9 mouse cellular contexts compared by ENCODE assay signal in genomic region chr12:111894082-111894481, GRCm38 (mm10). TPM values are rescaled to one million over a fixed set of nuclear protein-coding genes. Genes with fewer than 3 reads are reported as not detected.
DNase-seq lines count a peak whose midpoint lies in the region; ATAC-seq and TF ChIP-seq lines count a peak whose summit lies in the region.
"Had no signal": no experiment of that assay in that cellular context is flagged by ENCODE, and none has a peak within 500 bp of the region (broad histone marks: within the 10 kb centered on the region; RNA-seq: fewer than 3 reads in every experiment).

No protein-coding gene starts in this region.

- H3K4me3 ChIP-seq in hindbrain, embryonic 15.5 days, result no peak overlapping the region
- no peak overlapping the region for H3K4me3 ChIP-seq in hindbrain, embryonic 11.5 days (ENCODE audit: low read depth, low read length)
- H3K4me3 ChIP-seq in heart, postnatal 0 days (ENCODE audit: low read depth, low read length), result no peak overlapping the region
- H3K4me3 ChIP-seq: limb, embryonic 15.5 days had no signal

- H3K9ac ChIP-seq in hindbrain, embryonic 15.5 days, result no peak overlapping the region
- no peak overlapping the region for H3K9ac ChIP-seq in hindbrain, embryonic 11.5 days (ENCODE audit: low read depth, low read length)
- H3K9ac ChIP-seq in heart, postnatal 0 days (replicated peaks; ENCODE audit: low read depth, low read length), result no peak overlapping the region
- H3K9ac ChIP-seq: limb, embryonic 15.5 days had no signal

- intact Hi-C loops in left cerebral cortex, postnatal 14 days (cut with DNase I), result no loop called here

- H3K27me3 ChIP-seq in hindbrain, embryonic 15.5 days, result no peaks in the 10 kb centered on the region
- H3K27me3 ChIP-seq in hindbrain, embryonic 11.5 days (ENCODE audit: control insufficient read depth, insufficient read depth, low read length), result no peaks in the 10 kb centered on the region
- H3K27me3 ChIP-seq in heart, postnatal 0 days (ENCODE audit: control insufficient read depth, insufficient read depth, low read length), result no peaks in the 10 kb centered on the region
- H3K27me3 ChIP-seq: limb, embryonic 15.5 days had no signal

- H3K27ac ChIP-seq in hindbrain, embryonic 15.5 days (replicated peaks), result peak overlapping the region; percentile 55; the same call in 1 of the 2 replicates
- H3K27ac ChIP-seq in hindbrain, embryonic 11.5 days (ENCODE audit: low read depth, low read length), result no peak overlapping the region
- peak overlapping the region; percentile 73 for H3K27ac ChIP-seq in heart, postnatal 0 days (ENCODE audit: low read depth)
- H3K27ac ChIP-seq: limb, embryonic 15.5 days had no signal

- 71% methylated on average over 1 of the region's 1 CpGs for WGBS in hindbrain, embryonic 15.5 days
- 83% methylated on average over 1 of the region's 1 CpGs for WGBS in hindbrain, embryonic 11.5 days
- WGBS in heart, postnatal 0 days, result 7% methylated on average over 1 of the region's 1 CpGs

- no peak for DNase-seq in hindbrain, embryonic 11.5 days (ENCODE audit: low spot score)
- peak; percentile 77 for DNase-seq in adrenal gland, postnatal 14 days
- peak; percentile 80 for DNase-seq in heart, postnatal 0 days (ENCODE audit: low spot score)
- peak; percentile 81 for DNase-seq in lung, postnatal 10 days
- DNase-seq in layer of hippocampus, adult 9-10 months (ENCODE audit: low spot score), result no peak
- no peak for DNase-seq in right cerebral cortex, adult 18-20 months
- no peak for DNase-seq in left cerebral cortex, postnatal 14 days (ENCODE audit: low spot score in 2 of 2)

- no peak for TF ChIP-seq CTCF in heart, postnatal 0 days (IDR thresholded peaks at IDR 0.05; ENCODE audit: low read depth)

- ATAC-seq in hindbrain, embryonic 15.5 days (ENCODE audit: low FRiP score, low read depth), result no peak
- ATAC-seq in hindbrain, embryonic 11.5 days (ENCODE audit: low FRiP score), result no peak
- ATAC-seq in heart, postnatal 0 days (ENCODE audit: insufficient read depth, low read depth), result peak; percentile 67

- no peak for TF ChIP-seq EP300 in heart, postnatal 0 days (IDR thresholded peaks at IDR 0.05; ENCODE audit: low read depth)

- H3K4me1 ChIP-seq in hindbrain, embryonic 15.5 days (replicated peaks), result peaks cover 12% of the 10 kb centered on the region; the same call in 1 of the 2 replicates
- H3K4me1 ChIP-seq in hindbrain, embryonic 11.5 days (replicated peaks; ENCODE audit: control insufficient read depth, insufficient read depth, low read length), result no peaks in the 10 kb centered on the region
- peaks cover 34% of the 10 kb centered on the region for H3K4me1 ChIP-seq in heart, postnatal 0 days (ENCODE audit: control insufficient read depth, insufficient read depth)

- no peaks in the 10 kb centered on the region for H3K36me3 ChIP-seq in hindbrain, embryonic 15.5 days
- no peaks in the 10 kb centered on the region for H3K36me3 ChIP-seq in hindbrain, embryonic 11.5 days (ENCODE audit: control insufficient read depth, insufficient read depth, low read length)
- H3K36me3 ChIP-seq in heart, postnatal 0 days (replicated peaks; ENCODE audit: control insufficient read depth, insufficient read depth, low read length), result no peaks in the 10 kb centered on the region
- H3K36me3 ChIP-seq: limb, embryonic 15.5 days had no signal

- no peak overlapping the region for H3K4me2 ChIP-seq in hindbrain, embryonic 15.5 days
- H3K4me2 ChIP-seq in hindbrain, embryonic 11.5 days (replicated peaks; ENCODE audit: low read depth, low read length), result no peak overlapping the region
- 0 out of 2 replicates have a peak overlapping the region, but pooled peaks have one; percentile 8 for H3K4me2 ChIP-seq in heart, postnatal 0 days (ENCODE audit: low read depth, low read length)
- H3K4me2 ChIP-seq: limb, embryonic 15.5 days had no signal

- no peaks in the 10 kb centered on the region for H3K9me3 ChIP-seq in hindbrain, embryonic 15.5 days
- H3K9me3 ChIP-seq in hindbrain, embryonic 11.5 days (ENCODE audit: control insufficient read depth, low read length), result no peaks in the 10 kb centered on the region
- H3K9me3 ChIP-seq in heart, postnatal 0 days (replicated peaks; ENCODE audit: control insufficient read depth, low read length), result no peaks in the 10 kb centered on the region
- H3K9me3 ChIP-seq: limb, embryonic 15.5 days had no signal

RNA-seq across cellular contexts. Expression of gene Ppp1r13b, which starts 13.8 kb away (rescaled TPM):
- polyA plus RNA-seq in hindbrain, embryonic 15.5 days (2015; fragmentation: Nextera tagmentation; extraction: Ambion mirVana), result 34.4 and 37.9 TPM in 2 replicates
- polyA plus RNA-seq in hindbrain, embryonic 11.5 days (2014; fragmentation: Nextera tagmentation; extraction: Ambion mirVana), result 8.3 and 9.5 TPM in 2 replicates
- 17.5 and 22.0 TPM in 2 replicates for total RNA-seq in adrenal gland, postnatal 14 days (2021)
- 18.2 TPM in 2 replicates for total RNA-seq in heart, postnatal 0 days (2014; rRNA removed; ENCODE audit: low replicate concordance)
- polyA plus RNA-seq in heart, postnatal 0 days (2015; fragmentation: Nextera tagmentation; extraction: Ambion mirVana), result 9.9 and 11.2 TPM in 2 replicates
- 10 to 100 TPM; 61.2 to 64.4 TPM for total RNA-seq in left cerebral cortex, postnatal 14 days (2021)

Comparison
In these comparisons a context has a peak if more than half of its experiments do, and no peak if none do; other contexts are left out.
1. DNase-seq: peak in adrenal gland, postnatal 14 days (single experiment), heart, postnatal 0 days (single experiment) and lung, postnatal 10 days (single experiment); none in hindbrain, embryonic 11.5 days (single experiment), layer of hippocampus, adult 9-10 months (single experiment), right cerebral cortex, adult 18-20 months (single experiment) and left cerebral cortex, postnatal 14 days (0 of 2).